Mouse (Mus musculus): Measurements from ENCODE around the gene Atp9a. TPM values are rescaled to one million over a fixed set of nuclear protein-coding genes. Genes with fewer than 3 reads are reported as not detected.

Gene Atp9a
- total RNA-seq, 1 experiment: 41.5 TPM

GRCm38 (mm10) chr2:168780024-168780423, 37.8 kb upstream of the Atp9a start:
- H3K36me3 ChIP-seq (ENCODE audit: control insufficient read depth, insufficient read depth, low read length, poor library complexity, severe bottlenecking): no peaks in the 10 kb centered on the region
- no peak overlapping the region for H3K9ac ChIP-seq (ENCODE audit: insufficient read depth, low read depth, low read length, poor library complexity, severe bottlenecking)
- no peaks in the 10 kb centered on the region for H3K9me3 ChIP-seq (ENCODE audit: control insufficient read depth, insufficient read depth, low read depth, low read length)
- TF ChIP-seq MAFK (IDR thresholded peaks at IDR 0.05; ENCODE audit: insufficient read depth, low read depth, low read length): 0 out of 2 replicates have a peak, but pooled peaks have one; percentile 6
- no peak for TF ChIP-seq CHD2 (IDR thresholded peaks at IDR 0.05; ENCODE audit: low read depth, low read length)
- DNase-seq (ENCODE audit: low read depth, low spot score): peak; percentile 44
- H3K27ac ChIP-seq (ENCODE audit: insufficient read depth, low read depth, low read length, poor library complexity, severe bottlenecking): no peak overlapping the region; the same call in 1 of the 2 replicates
- H3K4me1 ChIP-seq (ENCODE audit: control insufficient read depth in 2 of 2, insufficient read depth in 2 of 2, low read length in 2 of 2, poor library complexity in 1 of 2): peaks cover 8 to 13% of the 10 kb centered on the region in 2 experiments; a peak in 3 of 4 replicates
- in situ Hi-C loops (cut with MboI; ENCODE audit: low sequenced_read_pairs in 2 of 2, unreplicated experiment in 2 of 2): no loop called here
- H3K4me3 ChIP-seq (ENCODE audit: insufficient read depth in 1 of 2, low read depth in 1 of 2, low read length in 2 of 2, poor library complexity in 1 of 2, severe bottlenecking in 1 of 2): no peak overlapping the region

GRCm38 (mm10) chr2:168777481-168777880, 35.3 kb upstream of the Atp9a start:
- DNase-seq (ENCODE audit: low read depth, low spot score): no peak
- no peaks in the 10 kb centered on the region for H3K9me3 ChIP-seq (ENCODE audit: control insufficient read depth, insufficient read depth, low read depth, low read length)
- in situ Hi-C loops (cut with MboI; ENCODE audit: low sequenced_read_pairs in 2 of 2, unreplicated experiment in 2 of 2): no loop called here
- peaks cover 8 to 10% of the 10 kb centered on the region in 2 experiments; a peak in 3 of 4 replicates for H3K4me1 ChIP-seq (ENCODE audit: control insufficient read depth in 2 of 2, insufficient read depth in 2 of 2, low read length in 2 of 2, poor library complexity in 1 of 2)
- H3K9ac ChIP-seq (ENCODE audit: insufficient read depth, low read depth, low read length, poor library complexity, severe bottlenecking): no peak overlapping the region
- no peaks in the 10 kb centered on the region for H3K36me3 ChIP-seq (ENCODE audit: control insufficient read depth, insufficient read depth, low read length, poor library complexity, severe bottlenecking)
- no peak overlapping the region for H3K4me3 ChIP-seq (ENCODE audit: insufficient read depth in 1 of 2, low read depth in 1 of 2, low read length in 2 of 2, poor library complexity in 1 of 2, severe bottlenecking in 1 of 2)
- TF ChIP-seq ZNF384 (IDR thresholded peaks at IDR 0.05; ENCODE audit: low read depth, low read length) (no peak), HCFC1 (IDR thresholded peaks at IDR 0.05; ENCODE audit: borderline replicate concordance, insufficient read depth, low read length) (no peak), CHD2 (IDR thresholded peaks at IDR 0.05; ENCODE audit: low read depth, low read length) (no peak), MAFK (IDR thresholded peaks at IDR 0.05; ENCODE audit: insufficient read depth, low read depth, low read length) (no peak), ZC3H11A (IDR thresholded peaks at IDR 0.05; ENCODE audit: borderline replicate concordance, low read depth, low read length) (no peak)
- H3K27ac ChIP-seq (ENCODE audit: insufficient read depth, low read depth, low read length, poor library complexity, severe bottlenecking): peak overlapping the region; percentile 85; the same call in 1 of the 2 replicates

GRCm38 (mm10) chr2:168776238-168776637, 34.0 kb upstream of the Atp9a start:
- Histone ChIP-seq H3K4me3 (ENCODE audit: insufficient read depth in 1 of 2, low read depth in 1 of 2, low read length in 2 of 2, poor library complexity in 1 of 2, severe bottlenecking in 1 of 2) (no peak overlapping the region), H3K9ac (ENCODE audit: insufficient read depth, low read depth, low read length, poor library complexity, severe bottlenecking) (no peak overlapping the region), H3K9me3 (ENCODE audit: control insufficient read depth, insufficient read depth, low read depth, low read length) (no peaks in the 10 kb centered on the region), H3K27ac (ENCODE audit: insufficient read depth, low read depth, low read length, poor library complexity, severe bottlenecking) (peak overlapping the region; percentile 41), H3K36me3 (ENCODE audit: control insufficient read depth, insufficient read depth, low read length, poor library complexity, severe bottlenecking) (no peaks in the 10 kb centered on the region), H3K4me1 (ENCODE audit: control insufficient read depth in 2 of 2, insufficient read depth in 2 of 2, low read length in 2 of 2, poor library complexity in 1 of 2) (peaks cover 8 to 12% of the 10 kb centered on the region in 2 experiments; a peak in 3 of 4 replicates)
- in situ Hi-C loops (cut with MboI; ENCODE audit: low sequenced_read_pairs in 2 of 2, unreplicated experiment in 2 of 2): no loop called here
- TF ChIP-seq CHD2 (IDR thresholded peaks at IDR 0.05; ENCODE audit: low read depth, low read length) (no peak), ZC3H11A (IDR thresholded peaks at IDR 0.05; ENCODE audit: borderline replicate concordance, low read depth, low read length) (no peak), MAFK (IDR thresholded peaks at IDR 0.05; ENCODE audit: insufficient read depth, low read depth, low read length) (no peak), ZNF384 (IDR thresholded peaks at IDR 0.05; ENCODE audit: low read depth, low read length) (no peak), HCFC1 (IDR thresholded peaks at IDR 0.05; ENCODE audit: borderline replicate concordance, insufficient read depth, low read length) (no peak)
- no peak for DNase-seq (ENCODE audit: low read depth, low spot score)

GRCm38 (mm10) chr2:168769259-168769658, 27.1 kb upstream of the Atp9a start:
- DNase-seq (ENCODE audit: low read depth, low spot score): peak; percentile 73
- Histone ChIP-seq H3K9me3 (ENCODE audit: control insufficient read depth, insufficient read depth, low read depth, low read length) (no peaks in the 10 kb centered on the region), H3K9ac (ENCODE audit: insufficient read depth, low read depth, low read length, poor library complexity, severe bottlenecking) (peak overlapping the region; percentile 15; the same call in 1 of the 2 replicates), H3K4me1 (ENCODE audit: control insufficient read depth in 2 of 2, insufficient read depth in 2 of 2, low read length in 2 of 2, poor library complexity in 1 of 2) (peaks cover 5 to 18% of the 10 kb centered on the region in 2 experiments), H3K4me3 (ENCODE audit: insufficient read depth in 1 of 2, low read depth in 1 of 2, low read length in 2 of 2, poor library complexity in 1 of 2, severe bottlenecking in 1 of 2) (no peak overlapping the region), H3K36me3 (ENCODE audit: control insufficient read depth, insufficient read depth, low read length, poor library complexity, severe bottlenecking) (no peaks in the 10 kb centered on the region), H3K27ac (ENCODE audit: insufficient read depth, low read depth, low read length, poor library complexity, severe bottlenecking) (peak overlapping the region; percentile 56; the same call in 1 of the 2 replicates)
- TF ChIP-seq HCFC1 (IDR thresholded peaks at IDR 0.05; ENCODE audit: borderline replicate concordance, insufficient read depth, low read length) (no peak), MAFK (IDR thresholded peaks at IDR 0.05; ENCODE audit: insufficient read depth, low read depth, low read length) (no peak), ZNF384 (IDR thresholded peaks at IDR 0.05; ENCODE audit: low read depth, low read length) (no peak), CHD2 (IDR thresholded peaks at IDR 0.05; ENCODE audit: low read depth, low read length) (no peak), ZC3H11A (IDR thresholded peaks at IDR 0.05; ENCODE audit: borderline replicate concordance, low read depth, low read length) (no peak)
- in situ Hi-C loops (cut with MboI; ENCODE audit: low sequenced_read_pairs in 2 of 2, unreplicated experiment in 2 of 2): no loop called here

GRCm38 (mm10) chr2:168767582-168767981, 25.4 kb upstream of the Atp9a start, which contains the start of gene Sall4:
Gene Sall4 (minus strand): TSS chr2:168767943.
- Histone ChIP-seq H3K4me3 (ENCODE audit: insufficient read depth in 1 of 2, low read depth in 1 of 2, low read length in 2 of 2, poor library complexity in 1 of 2, severe bottlenecking in 1 of 2) (peak within 1 kb of the TSS; percentile 87 to 91), H3K27ac (ENCODE audit: insufficient read depth, low read depth, low read length, poor library complexity, severe bottlenecking) (peak within 1 kb of the TSS; percentile 99), H3K9ac (ENCODE audit: insufficient read depth, low read depth, low read length, poor library complexity, severe bottlenecking) (peak within 1 kb of the TSS; percentile 87), H3K36me3 (ENCODE audit: control insufficient read depth, insufficient read depth, low read length, poor library complexity, severe bottlenecking) (no peaks in the 10 kb centered on the region), H3K9me3 (ENCODE audit: control insufficient read depth, insufficient read depth, low read depth, low read length) (no peaks in the 10 kb centered on the region), H3K4me1 (ENCODE audit: control insufficient read depth in 2 of 2, insufficient read depth in 2 of 2, low read length in 2 of 2, poor library complexity in 1 of 2) (peaks cover 9 to 18% of the 10 kb centered on the region in 2 experiments)
- in situ Hi-C loops (cut with MboI; ENCODE audit: low sequenced_read_pairs in 2 of 2, unreplicated experiment in 2 of 2): no loop called here
- DNase-seq (ENCODE audit: low read depth, low spot score): no peak
- TF ChIP-seq MAFK (IDR thresholded peaks at IDR 0.05; ENCODE audit: insufficient read depth, low read depth, low read length) (0 out of 2 replicates have a peak, but pooled peaks have one; percentile 26), ZNF384 (IDR thresholded peaks at IDR 0.05; ENCODE audit: low read depth, low read length) (no peak)
